Mouse (Mus musculus) hindbrain, embryonic 16.5 days (tissue): ENCODE measurements around the gene Cand1. TPM values are rescaled to one million over a fixed set of nuclear protein-coding genes. Genes with fewer than 3 reads are reported as not detected.

Source experiments
- ATAC-seq: fragments of 200-750 bp; cut with Nextera tagmentation; 2 replicates; pipeline ENCODE4 v1.8.0; 2017; ENCODE audit warnings: moderate TSS enrichment, moderate library complexity
- H3K27ac ChIP-seq: fragments of 300-500 bp; sonication (generic); 2 replicates; pipeline ENCODE4 v1.5.1; 2014; ENCODE audit warnings: low read depth, mild to moderate bottlenecking, control low read depth, low read length, moderate library complexity
- H3K27me3 ChIP-seq: fragments of 300-500 bp; sonication (generic); replicated peaks from 2 replicates; pipeline ENCODE4 v1.6.1; 2014; ENCODE audit warnings: low read length; ENCODE audit not compliant: control insufficient read depth, insufficient read depth
- H3K36me3 ChIP-seq: fragments of 300-500 bp; sonication (generic); 2 replicates; pipeline ENCODE4 v1.6.1; 2014; ENCODE audit warnings: mild to moderate bottlenecking, low read length, moderate library complexity, mixed read lengths; ENCODE audit not compliant: control insufficient read depth, insufficient read depth
- H3K4me1 ChIP-seq: fragments of 300-500 bp; sonication (generic); 2 replicates; pipeline ENCODE4 v1.6.1; 2014; ENCODE audit warnings: low read depth, low read length; ENCODE audit not compliant: control insufficient read depth, insufficient read depth
- H3K4me2 ChIP-seq: fragments of 300-500 bp; sonication (generic); 2 replicates; pipeline ENCODE4 v1.6.1; 2014; ENCODE audit warnings: mild to moderate bottlenecking, low read length, control low read depth, moderate library complexity
- H3K4me3 ChIP-seq: fragments of 300-500 bp; sonication (generic); 2 replicates; pipeline ENCODE4 v1.5.1; 2014; ENCODE audit warnings: mild to moderate bottlenecking, low read length, control low read depth, moderate library complexity
- H3K9ac ChIP-seq: fragments of 300-500 bp; sonication (generic); 2 replicates; pipeline ENCODE4 v1.6.1; 2014; ENCODE audit warnings: low read depth, mild to moderate bottlenecking, control low read depth, low read length, moderate library complexity
- H3K9me3 ChIP-seq: fragments of 300-500 bp; sonication (generic); 2 replicates; pipeline ENCODE4 v1.6.1; 2014; ENCODE audit warnings: mild to moderate bottlenecking, low read length, moderate library complexity; ENCODE audit not compliant: control insufficient read depth
- WGBS: fragments of 180-500 bp; shearing (Covaris S2); extraction: QIAGEN DNeasy Blood & Tissue Kit; methylation state at CpG from one replicate; pipeline ENCODE4 v1.1.7; 2014; 5-methylcytosine and 5-hydroxymethylcytosine counted together
- polyA plus RNA-seq: library from polyadenylated mRNA; unstranded; fragments of >200 nt; fragmentation: Nextera tagmentation; extraction: Ambion mirVana; gene quantifications from 2 replicates; pipeline ENCODE4 v1.2.1, GENCODE M21; 2015

Cand1 gene
- 36.2 and 45.6 TPM in 2 replicates for polyA plus RNA-seq

DNA sequence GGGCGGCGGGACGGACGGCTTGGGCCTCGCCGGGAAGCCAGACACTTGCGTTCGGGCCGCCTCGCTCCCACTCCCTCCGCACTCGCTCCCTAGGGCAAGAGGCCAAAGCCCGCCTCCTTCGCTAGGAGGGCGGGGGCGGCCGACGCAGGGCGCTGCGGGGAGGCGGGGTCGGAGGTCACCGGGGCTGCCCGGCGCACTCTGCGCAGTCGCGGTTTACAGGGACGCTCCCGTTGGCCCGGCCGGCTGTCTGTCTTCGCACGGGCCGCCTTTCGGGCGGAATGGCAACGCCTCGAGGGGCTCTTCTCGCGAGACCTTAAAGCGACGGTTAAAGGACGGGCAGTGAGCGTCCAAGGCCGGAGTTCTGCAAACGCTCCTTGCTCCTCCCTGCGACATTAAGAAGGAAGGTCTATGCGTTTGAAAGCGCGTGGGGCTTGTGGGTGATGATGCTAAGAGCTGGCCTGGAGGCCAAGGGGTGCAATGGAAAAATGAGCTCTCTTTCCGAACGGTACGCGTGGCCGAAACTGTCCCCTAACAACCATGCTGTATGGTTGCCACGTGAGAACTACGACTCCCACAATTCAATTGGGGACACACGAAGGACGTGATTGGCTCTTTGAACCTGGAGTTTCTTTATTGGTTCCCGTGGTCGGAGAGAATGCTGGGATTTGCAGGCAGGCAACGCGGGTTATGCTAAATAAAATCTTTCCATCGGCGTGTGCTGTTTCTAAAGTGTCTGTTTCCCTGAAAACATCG lies at the start of gene Cand1:
Cand1 (minus strand) TSS at position 87 of the 753 bp plus-strand sequence.
- H3K27ac ChIP-seq = peak within 1 kb of the TSS; percentile 97
- under 1% methylated on average over 64 of the region's 67 CpGs for WGBS
- H3K36me3 ChIP-seq = peaks cover 3% of the 10 kb centered on the region; the same call in 1 of the 2 replicates
- H3K27me3 ChIP-seq = no peaks in the 10 kb centered on the region
- peaks cover 15% of the 10 kb centered on the region for H3K4me1 ChIP-seq
- ATAC-seq = peak; percentile 99
- H3K4me2 ChIP-seq = peak within 1 kb of the TSS; percentile 70
- H3K4me3 ChIP-seq = peak within 1 kb of the TSS; percentile 100
- H3K9ac ChIP-seq = peak within 1 kb of the TSS; percentile 98
- H3K9me3 ChIP-seq = no peaks in the 10 kb centered on the region

DNA sequence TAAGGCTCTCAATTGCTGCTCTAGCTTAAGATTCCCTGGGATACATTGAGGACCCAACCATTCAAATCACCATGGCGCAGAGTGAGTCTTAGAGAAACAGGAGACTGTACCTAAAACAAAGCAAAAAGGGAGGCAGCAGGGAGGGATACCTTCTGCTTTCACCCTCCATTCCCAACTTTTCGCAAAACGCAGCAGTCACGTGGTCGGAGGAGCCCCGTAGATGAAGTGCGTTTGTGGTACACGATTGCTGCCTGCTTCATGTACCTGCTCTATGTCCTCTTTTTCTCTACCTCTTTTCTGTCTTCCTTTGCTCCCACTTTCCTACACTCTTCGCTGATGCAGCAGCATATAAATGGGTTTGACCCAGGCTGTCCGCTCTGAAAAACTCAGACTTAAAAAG lies 39.0 kb upstream of the Cand1 start:
- Histone ChIP-seq H3K9me3 (no peaks in the 10 kb centered on the region), H3K4me2 (no peak overlapping the region), H3K27ac (no peak overlapping the region), H3K27me3 (no peaks in the 10 kb centered on the region), H3K36me3 (no peaks in the 10 kb centered on the region), H3K4me1 (no peaks in the 10 kb centered on the region), H3K9ac (no peak overlapping the region), H3K4me3 (no peak overlapping the region)
- ATAC-seq = no peak
- 84% methylated on average over 10 of the region's 10 CpGs for WGBS

DNA sequence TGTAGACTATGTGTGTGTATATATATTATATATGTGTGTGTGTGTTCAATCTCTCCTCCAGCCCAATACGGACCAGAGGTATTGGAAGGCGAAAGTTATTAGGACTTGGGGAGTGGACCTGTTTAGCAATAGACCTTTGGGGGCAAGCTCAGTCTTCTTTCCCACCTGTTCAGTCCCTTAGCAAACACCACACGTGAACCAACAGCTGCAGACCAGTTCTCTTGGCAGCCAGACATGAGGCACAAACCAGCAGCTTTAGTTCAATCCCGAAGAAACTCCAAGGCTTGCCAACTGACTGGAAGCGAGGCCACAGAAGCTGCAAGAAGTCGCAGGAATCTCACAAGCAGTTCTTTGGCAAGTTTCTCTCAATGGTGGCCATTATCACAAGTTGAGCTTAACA lies 34.5 kb upstream of the Cand1 start:
- H3K36me3 ChIP-seq = no peaks in the 10 kb centered on the region
- WGBS = 85% methylated on average over 6 of the region's 6 CpGs
- no peaks in the 10 kb centered on the region for H3K27me3 ChIP-seq
- no peaks in the 10 kb centered on the region for H3K4me1 ChIP-seq
- no peak overlapping the region for H3K27ac ChIP-seq
- H3K9me3 ChIP-seq = no peaks in the 10 kb centered on the region
- no peak for ATAC-seq
- H3K9ac ChIP-seq = no peak overlapping the region
- H3K4me3 ChIP-seq = no peak overlapping the region
- no peak overlapping the region for H3K4me2 ChIP-seq

DNA sequence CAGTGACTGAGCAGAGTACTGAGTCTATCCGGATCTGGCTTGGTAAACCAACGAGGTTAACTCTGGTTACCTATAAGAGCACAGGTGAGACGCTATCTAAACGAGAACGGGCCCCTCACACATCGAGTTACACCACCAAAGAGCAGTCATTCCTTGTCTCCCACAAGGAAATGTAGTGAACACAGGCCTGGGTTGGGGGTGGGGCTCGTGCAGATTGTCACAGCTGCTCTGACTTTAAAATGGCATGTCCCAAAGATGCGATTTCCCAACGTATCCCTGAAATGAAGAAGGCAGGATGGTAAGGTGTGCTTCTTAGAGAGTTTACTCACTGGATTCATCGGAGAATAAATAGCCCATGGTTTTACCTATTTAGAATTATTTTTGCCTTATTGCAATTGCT lies 32.7 kb upstream of the Cand1 start:
- WGBS = 87% methylated on average over 10 of the region's 10 CpGs
- no peaks in the 10 kb centered on the region for H3K9me3 ChIP-seq
- H3K36me3 ChIP-seq = no peaks in the 10 kb centered on the region
- no peak for ATAC-seq
- no peak overlapping the region for H3K4me2 ChIP-seq
- no peak overlapping the region for H3K27ac ChIP-seq
- H3K4me1 ChIP-seq = no peaks in the 10 kb centered on the region
- H3K27me3 ChIP-seq = no peaks in the 10 kb centered on the region
- no peak overlapping the region for H3K9ac ChIP-seq
- H3K4me3 ChIP-seq = no peak overlapping the region

DNA sequence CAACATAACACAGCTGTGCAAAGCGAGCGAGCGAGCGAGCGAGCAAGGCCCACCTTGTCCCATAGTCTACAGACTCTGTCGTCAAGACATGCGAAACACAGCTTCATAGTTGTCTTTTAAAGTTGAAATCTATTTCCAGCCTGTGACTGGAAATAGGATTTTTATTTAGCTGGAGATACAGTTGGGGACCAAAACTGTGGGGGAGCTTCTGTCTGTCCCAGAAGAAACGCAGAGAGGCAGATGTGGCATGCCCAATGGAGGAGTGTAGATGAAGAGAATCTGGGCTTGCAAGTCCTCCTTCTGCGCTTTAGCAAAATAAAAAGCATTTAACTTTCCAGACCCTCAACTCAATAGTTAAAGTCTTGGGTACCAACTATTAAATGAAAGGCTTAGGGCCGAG lies 32.1 kb upstream of the Cand1 start:
- Histone ChIP-seq H3K9ac (no peak overlapping the region), H3K36me3 (no peaks in the 10 kb centered on the region), H3K4me3 (no peak overlapping the region), H3K27ac (no peak overlapping the region), H3K4me2 (no peak overlapping the region), H3K4me1 (no peaks in the 10 kb centered on the region), H3K9me3 (no peaks in the 10 kb centered on the region), H3K27me3 (no peaks in the 10 kb centered on the region)
- 94% methylated on average over 10 of the region's 10 CpGs for WGBS
- ATAC-seq = no peak

DNA sequence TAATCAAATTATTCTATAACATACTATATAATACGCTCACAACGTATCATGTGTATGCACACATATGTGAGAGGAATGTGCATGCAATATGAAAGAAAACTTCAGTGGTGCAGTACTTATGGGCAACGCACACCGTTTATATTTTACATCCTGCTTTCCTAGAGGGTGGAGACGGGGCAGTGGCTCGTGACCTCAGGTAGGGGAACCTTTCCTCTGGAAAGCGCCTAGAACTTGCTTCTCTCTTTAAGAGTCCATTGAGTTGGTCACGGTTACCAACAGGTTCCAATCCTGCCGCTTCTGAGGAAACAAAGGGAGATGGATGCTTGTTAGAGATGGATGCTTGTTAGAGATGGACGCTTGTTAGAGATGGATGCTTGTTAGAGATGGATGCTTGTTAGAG lies 31.2 kb upstream of the Cand1 start:
- Histone ChIP-seq H3K4me2 (no peak overlapping the region), H3K27ac (no peak overlapping the region), H3K36me3 (no peaks in the 10 kb centered on the region), H3K9me3 (no peaks in the 10 kb centered on the region), H3K9ac (no peak overlapping the region), H3K27me3 (no peaks in the 10 kb centered on the region), H3K4me1 (no peaks in the 10 kb centered on the region), H3K4me3 (no peak overlapping the region)
- WGBS = 87% methylated on average over 10 of the region's 10 CpGs
- no peak for ATAC-seq

DNA sequence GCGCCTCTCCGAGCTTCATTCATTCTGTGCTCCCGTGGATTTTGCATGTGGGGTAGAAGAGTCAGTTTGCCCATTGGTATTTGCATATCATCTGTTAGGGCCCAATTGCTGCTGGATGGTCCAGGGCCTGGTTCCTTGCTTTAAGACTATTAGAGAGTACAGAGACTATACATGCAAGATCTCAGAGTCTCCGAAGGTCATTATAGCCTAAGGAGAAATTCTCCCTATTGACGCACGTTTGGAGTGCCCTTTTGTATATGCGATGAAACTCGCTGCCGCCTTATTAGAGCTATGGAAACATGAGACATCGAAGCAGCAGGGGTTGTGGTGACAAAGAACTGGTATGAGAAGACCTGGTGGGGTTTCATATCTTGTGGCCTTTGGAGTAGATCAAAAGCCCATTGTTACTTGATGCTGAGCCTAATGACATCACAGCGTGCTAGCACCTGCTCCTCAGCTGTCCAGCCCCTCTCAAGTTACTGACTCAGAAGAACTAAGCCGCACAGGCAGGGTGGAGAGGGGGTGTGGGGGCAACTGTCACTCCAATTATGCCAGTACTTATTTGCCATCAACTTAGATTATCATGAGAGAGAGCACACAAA lies 30.6 kb upstream of the Cand1 start:
- Histone ChIP-seq H3K4me1 (no peaks in the 10 kb centered on the region), H3K27ac (no peak overlapping the region), H3K27me3 (no peaks in the 10 kb centered on the region), H3K9ac (no peak overlapping the region), H3K4me3 (no peak overlapping the region), H3K4me2 (no peak overlapping the region), H3K36me3 (no peaks in the 10 kb centered on the region), H3K9me3 (no peaks in the 10 kb centered on the region)
- no peak for ATAC-seq
- whole genome bisulfite sequencing = 50% methylated on average over 12 of the region's 12 CpGs

DNA sequence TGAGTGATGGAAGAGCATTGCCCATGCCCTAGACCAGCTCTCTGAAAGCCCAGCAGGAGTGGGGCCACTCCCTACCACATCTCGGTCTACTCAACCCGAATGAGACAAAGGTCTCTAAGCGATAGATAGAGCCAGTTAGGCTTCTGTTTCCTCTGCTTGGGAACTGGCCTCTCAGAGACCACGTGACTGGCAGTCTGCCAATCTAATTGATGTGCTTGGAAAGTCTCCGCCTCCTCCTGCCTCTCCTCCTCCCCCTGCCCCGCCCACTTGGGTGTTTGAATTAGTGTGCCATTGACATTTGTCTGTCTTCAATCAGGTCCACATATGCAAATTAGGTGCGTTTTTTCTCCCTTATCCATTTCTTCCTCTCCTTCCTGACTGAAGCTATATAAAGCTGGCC lies 24.9 kb upstream of the Cand1 start:
- H3K4me2 ChIP-seq = no peak overlapping the region
- no peaks in the 10 kb centered on the region for H3K36me3 ChIP-seq
- no peak overlapping the region for H3K4me3 ChIP-seq
- H3K27ac ChIP-seq = no peak overlapping the region
- 61% methylated on average over 7 of the region's 7 CpGs for WGBS
- ATAC-seq = no peak
- no peak overlapping the region for H3K9ac ChIP-seq
- H3K27me3 ChIP-seq = no peaks in the 10 kb centered on the region
- no peaks in the 10 kb centered on the region for H3K4me1 ChIP-seq
- H3K9me3 ChIP-seq = peaks cover 4% of the 10 kb centered on the region; the same call in 1 of the 2 replicates

DNA sequence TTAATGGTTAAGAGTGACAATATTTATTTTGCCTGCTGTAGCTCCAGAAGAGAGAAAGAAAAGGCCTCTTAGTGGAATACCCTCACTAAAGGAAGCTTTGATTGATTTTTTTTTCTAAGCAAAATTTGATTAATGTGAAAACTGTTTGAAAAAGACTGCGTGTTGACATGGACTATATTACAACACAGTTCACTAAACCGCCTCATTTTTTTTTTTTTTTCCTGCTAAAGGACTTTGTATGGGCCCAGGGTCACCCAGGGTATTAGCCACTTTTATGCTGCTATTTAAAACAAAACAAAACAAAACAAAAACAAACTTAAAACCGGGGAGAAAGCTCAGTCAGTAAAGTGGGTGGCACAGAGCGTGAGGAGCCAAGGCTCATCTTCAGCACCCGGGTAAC lies 23.0 kb upstream of the Cand1 start:
- Histone ChIP-seq H3K4me2 (no peak overlapping the region), H3K36me3 (no peaks in the 10 kb centered on the region), H3K27ac (no peak overlapping the region), H3K4me3 (no peak overlapping the region), H3K4me1 (no peaks in the 10 kb centered on the region), H3K27me3 (no peaks in the 10 kb centered on the region), H3K9me3 (peaks cover 4% of the 10 kb centered on the region; the same call in 1 of the 2 replicates), H3K9ac (no peak overlapping the region)
- WGBS = 89% methylated on average over 5 of the region's 5 CpGs
- ATAC-seq = no peak
